Comparison of ENCODE assay signal across 7 mouse cellular contexts in the genomic region with DNA sequence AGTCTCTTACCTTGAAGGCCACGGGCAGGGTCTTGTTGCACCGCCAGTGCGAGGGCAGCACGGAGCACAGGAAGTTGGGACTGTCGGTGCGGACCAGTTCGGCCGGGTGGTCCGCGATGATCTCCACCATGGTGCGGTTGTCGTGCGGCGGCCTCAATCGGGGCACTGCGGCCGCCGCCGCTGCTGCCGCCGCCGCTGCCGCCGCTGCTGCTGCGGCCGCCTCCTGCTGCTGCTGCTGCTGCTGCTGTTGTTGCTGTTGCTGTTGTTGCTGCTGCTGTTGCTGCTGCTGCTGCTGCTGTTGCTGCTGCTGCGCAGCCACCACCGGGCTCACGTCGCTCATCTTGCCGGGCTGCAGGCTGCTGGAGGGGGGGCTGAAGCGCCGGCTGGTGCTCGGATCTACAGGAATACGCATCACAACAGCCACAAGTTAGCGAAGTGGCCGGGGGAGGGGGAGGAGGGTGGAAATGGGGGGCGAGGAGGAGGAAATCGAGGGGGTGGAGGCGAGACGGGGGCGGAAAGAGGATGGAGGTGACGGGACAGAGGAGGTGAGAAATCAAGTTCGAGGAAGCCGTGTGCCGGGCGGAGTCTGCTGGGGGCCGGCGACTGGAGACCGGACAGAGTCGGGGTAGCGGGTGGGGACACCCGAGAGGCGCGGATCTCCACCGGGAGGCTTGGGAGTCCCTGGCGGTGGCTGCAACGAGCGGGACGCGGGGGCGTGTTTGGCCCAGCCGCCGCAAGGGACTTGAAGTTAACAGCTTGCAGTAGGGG. TPM values are rescaled to one million over a fixed set of nuclear protein-coding genes. Genes with fewer than 3 reads are reported as not detected.
DNase-seq lines count a peak whose midpoint lies in the region; ATAC-seq and TF ChIP-seq lines count a peak whose summit lies in the region.

No protein-coding gene starts in this region.

- no peaks in the 10 kb centered on the region for H3K9me3 ChIP-seq in E14TG2a.4 (ENCODE audit: low read length)
- no peaks in the 10 kb centered on the region for H3K9me3 ChIP-seq in embryonic facial prominence, embryonic 14.5 days (ENCODE audit: control insufficient read depth, low read length)
- H3K9me3 ChIP-seq in heart, postnatal 0 days (replicated peaks; ENCODE audit: control insufficient read depth, low read length), result no peaks in the 10 kb centered on the region

- H3K4me2 ChIP-seq in embryonic facial prominence, embryonic 14.5 days (ENCODE audit: low read depth, low read length), result peak overlapping the region; percentile 89
- peak overlapping the region; percentile 79 for H3K4me2 ChIP-seq in heart, postnatal 0 days (ENCODE audit: low read depth, low read length)

- 1% methylated on average over 23 of the region's 64 CpGs for WGBS in embryonic facial prominence, embryonic 14.5 days
- under 1% methylated on average over 57 of the region's 64 CpGs for WGBS in heart, postnatal 0 days

- peaks cover 35% of the 10 kb centered on the region for H3K4me1 ChIP-seq in E14TG2a.4 (replicated peaks; ENCODE audit: low read depth, low read length)
- peaks cover 10% of the 10 kb centered on the region for H3K4me1 ChIP-seq in embryonic facial prominence, embryonic 14.5 days (ENCODE audit: control insufficient read depth, insufficient read depth, low read length)
- H3K4me1 ChIP-seq in heart, postnatal 0 days (ENCODE audit: control insufficient read depth, insufficient read depth), result peaks cover 11% of the 10 kb centered on the region; the same call in 1 of the 2 replicates

- H3K9ac ChIP-seq in embryonic facial prominence, embryonic 14.5 days (ENCODE audit: low read depth, low read length), result peak overlapping the region; percentile 92
- H3K9ac ChIP-seq in heart, postnatal 0 days (replicated peaks; ENCODE audit: low read depth, low read length), result peak overlapping the region; percentile 20; the same call in 1 of the 2 replicates

- peaks cover 73% of the 10 kb centered on the region for H3K27me3 ChIP-seq in E14TG2a.4 (ENCODE audit: insufficient read depth, low read length)
- H3K27me3 ChIP-seq in embryonic facial prominence, embryonic 14.5 days (replicated peaks; ENCODE audit: control insufficient read depth, insufficient read depth, low read length), result peaks cover 24% of the 10 kb centered on the region
- H3K27me3 ChIP-seq in heart, postnatal 0 days (ENCODE audit: control insufficient read depth, insufficient read depth, low read length), result peaks cover 82% of the 10 kb centered on the region

- H3K27ac ChIP-seq in embryonic facial prominence, embryonic 14.5 days (replicated peaks; ENCODE audit: low read depth, low read length), result peak overlapping the region; percentile 93
- no peak overlapping the region for H3K27ac ChIP-seq in heart, postnatal 0 days (ENCODE audit: low read depth)

- peak overlapping the region; percentile 77 for H3K4me3 ChIP-seq in E14TG2a.4 (replicated peaks; ENCODE audit: low read length)
- H3K4me3 ChIP-seq in embryonic facial prominence, embryonic 14.5 days (ENCODE audit: low read depth, low read length), result peak overlapping the region; percentile 71
- H3K4me3 ChIP-seq in heart, postnatal 0 days (ENCODE audit: low read depth, low read length), result peak overlapping the region; percentile 67

- TF ChIP-seq EP300 in heart, postnatal 0 days (IDR thresholded peaks at IDR 0.05; ENCODE audit: low read depth), result no peak

- peak; percentile 48 to 62 for DNase-seq in B cell, adult 2 months
- DNase-seq in embryonic facial prominence, embryonic 14.5 days (ENCODE audit: low spot score), result peak; percentile 61
- DNase-seq in heart, postnatal 0 days (ENCODE audit: low spot score), result no peak
- peak; percentile 23 to 64 for DNase-seq in layer of hippocampus, postnatal 10 days (ENCODE audit: low spot score in 2 of 2)
- peak; percentile 31 to 65 for DNase-seq in lung, postnatal 4 days
- peak; percentile 25 for DNase-seq in retina, postnatal 7 days (ENCODE audit: low read depth, low spot score)

- no peak; the same call in 1 of the 2 replicates for ATAC-seq in embryonic facial prominence, embryonic 14.5 days (ENCODE audit: low read depth)
- peak; percentile 34; the same call in 1 of the 2 replicates for ATAC-seq in heart, postnatal 0 days (ENCODE audit: insufficient read depth, low read depth)

- TF ChIP-seq CTCF in E14TG2a.4 (conservative IDR thresholded peaks at IDR 0.05; ENCODE audit: low read length), result no peak
- no peak for TF ChIP-seq CTCF in heart, postnatal 0 days (IDR thresholded peaks at IDR 0.05; ENCODE audit: low read depth)

- no peaks in the 10 kb centered on the region for H3K36me3 ChIP-seq in E14TG2a.4 (ENCODE audit: insufficient read depth, low read length)
- H3K36me3 ChIP-seq in embryonic facial prominence, embryonic 14.5 days (ENCODE audit: control insufficient read depth, insufficient read depth, low read length), result no peaks in the 10 kb centered on the region
- H3K36me3 ChIP-seq in heart, postnatal 0 days (replicated peaks; ENCODE audit: control insufficient read depth, insufficient read depth, low read length), result no peaks in the 10 kb centered on the region

RNA-seq across cellular contexts. Expression of a gene that starts 41.5 kb away (rescaled TPM):
- 17.6 and 19.8 TPM in 2 replicates for polyA plus RNA-seq in embryonic facial prominence, embryonic 14.5 days (2014; fragmentation: Nextera tagmentation; extraction: Ambion mirVana)
- total RNA-seq in heart, postnatal 0 days (2014; rRNA removed; ENCODE audit: low replicate concordance), result 4.3 and 7.2 TPM in 2 replicates
- 19.5 and 20.0 TPM in 2 replicates for polyA plus RNA-seq in heart, postnatal 0 days (2015; fragmentation: Nextera tagmentation; extraction: Ambion mirVana)
- 10 to 100 TPM; 14.4 to 16.6 TPM for total RNA-seq in layer of hippocampus, postnatal 10 days (2021)
